Mouse (Mus musculus): ENCODE data around the gene E2f6. TPM values are rescaled to one million over a fixed set of nuclear protein-coding genes. Genes with fewer than 3 reads are reported as not detected.

Gene E2f6
- total and polyA plus RNA-seq, 3 experiments: 8.0 to 37.1 (median 27.8) TPM

- Histone ChIP-seq H3K9me3 (replicated peaks) (no peaks in the 10 kb centered on the region), H3K4me3 (ENCODE audit: low read depth, low read length) (no peak overlapping the region), H3K4me1 (ENCODE audit: insufficient read depth, low read depth, low read length) (no peaks in the 10 kb centered on the region; the same call in 1 of the 2 replicates), H3K27me3 (ENCODE audit: insufficient read depth, low read length) (no peaks in the 10 kb centered on the region), H3K36me3 (replicated peaks) (peaks cover 91% of the 10 kb centered on the region)
- DNase-seq (ENCODE audit: low spot score) (no peak), ATAC-seq (ENCODE audit: extremely low read depth, insufficient number of reproducible peaks, low FRiP score, poor library complexity, severe bottlenecking) (no peak)
- no peak for TF ChIP-seq CTCF (IDR thresholded peaks at IDR 0.05; ENCODE audit: low read depth, low read length)
- TF ChIP-seq GATA1 (IDR thresholded peaks at IDR 0.05; ENCODE audit: borderline replicate concordance, low read length): no peak
- TF ChIP-seq GATA2 (IDR thresholded peaks at IDR 0.05; ENCODE audit: borderline replicate concordance, low read depth, low read length): no peak
- no peak for TF ChIP-seq TAL1 (conservative IDR thresholded peaks at IDR 0.05; ENCODE audit: low read depth, low read length)
- no peak for TF ChIP-seq POLR2AphosphoS5 (IDR thresholded peaks at IDR 0.05; ENCODE audit: insufficient replicate concordance, low read depth, low read length)
Measured at GRCm38 (mm10) chr12:16818513-16818912, 7.8 kb downstream of the E2f6 start.

- Histone ChIP-seq H3K27me3 (ENCODE audit: insufficient read depth, low read length) (no peaks in the 10 kb centered on the region), H3K4me1 (ENCODE audit: insufficient read depth, low read depth, low read length) (no peaks in the 10 kb centered on the region; the same call in 1 of the 2 replicates), H3K36me3 (replicated peaks) (peaks cover 89% of the 10 kb centered on the region), H3K4me3 (ENCODE audit: low read depth, low read length) (no peak overlapping the region), H3K9me3 (replicated peaks) (no peaks in the 10 kb centered on the region)
- no peak for ATAC-seq (ENCODE audit: extremely low read depth, insufficient number of reproducible peaks, low FRiP score, poor library complexity, severe bottlenecking)
- TF ChIP-seq POLR2AphosphoS5 (IDR thresholded peaks at IDR 0.05; ENCODE audit: insufficient replicate concordance, low read depth, low read length) (no peak), GATA1 (IDR thresholded peaks at IDR 0.05; ENCODE audit: borderline replicate concordance, low read length) (no peak), GATA2 (IDR thresholded peaks at IDR 0.05; ENCODE audit: borderline replicate concordance, low read depth, low read length) (no peak), TAL1 (conservative IDR thresholded peaks at IDR 0.05; ENCODE audit: low read depth, low read length) (no peak), CTCF (IDR thresholded peaks at IDR 0.05; ENCODE audit: low read depth, low read length) (no peak)
- no peak for DNase-seq (ENCODE audit: low spot score)
Measured at GRCm38 (mm10) chr12:16820761-16821160, 10.0 kb downstream of the E2f6 start.

GRCm38 (mm10) chr12:16822181-16822734 is 11.5 kb downstream of the E2f6 start:
- DNase-seq (ENCODE audit: low spot score): no peak
- H3K4me3 ChIP-seq (ENCODE audit: low read depth, low read length): no peak overlapping the region
- no peaks in the 10 kb centered on the region for H3K9me3 ChIP-seq (replicated peaks)
- ATAC-seq (ENCODE audit: extremely low read depth, insufficient number of reproducible peaks, low FRiP score, poor library complexity, severe bottlenecking): no peak
- H3K27me3 ChIP-seq (ENCODE audit: insufficient read depth, low read length): no peaks in the 10 kb centered on the region
- no peaks in the 10 kb centered on the region for H3K4me1 ChIP-seq (ENCODE audit: insufficient read depth, low read depth, low read length)
- TF ChIP-seq GATA2 (IDR thresholded peaks at IDR 0.05; ENCODE audit: borderline replicate concordance, low read depth, low read length) (no peak), TAL1 (conservative IDR thresholded peaks at IDR 0.05; ENCODE audit: low read depth, low read length) (no peak), CTCF (IDR thresholded peaks at IDR 0.05; ENCODE audit: low read depth, low read length) (no peak), POLR2AphosphoS5 (IDR thresholded peaks at IDR 0.05; ENCODE audit: insufficient replicate concordance, low read depth, low read length) (no peak), GATA1 (IDR thresholded peaks at IDR 0.05; ENCODE audit: borderline replicate concordance, low read length) (no peak)
- H3K36me3 ChIP-seq (replicated peaks): peaks cover 78% of the 10 kb centered on the region

- H3K27me3 ChIP-seq (ENCODE audit: insufficient read depth, low read length): no peaks in the 10 kb centered on the region
- H3K9me3 ChIP-seq (replicated peaks): no peaks in the 10 kb centered on the region
- H3K4me1 ChIP-seq (ENCODE audit: insufficient read depth, low read depth, low read length): no peaks in the 10 kb centered on the region
- TF ChIP-seq GATA2 (IDR thresholded peaks at IDR 0.05; ENCODE audit: borderline replicate concordance, low read depth, low read length) (no peak), CTCF (IDR thresholded peaks at IDR 0.05; ENCODE audit: low read depth, low read length) (no peak), POLR2AphosphoS5 (IDR thresholded peaks at IDR 0.05; ENCODE audit: insufficient replicate concordance, low read depth, low read length) (no peak), TAL1 (conservative IDR thresholded peaks at IDR 0.05; ENCODE audit: low read depth, low read length) (no peak), GATA1 (IDR thresholded peaks at IDR 0.05; ENCODE audit: borderline replicate concordance, low read length) (no peak)
- peaks cover 66% of the 10 kb centered on the region for H3K36me3 ChIP-seq (replicated peaks)
- DNase-seq (ENCODE audit: low spot score) (no peak), ATAC-seq (ENCODE audit: extremely low read depth, insufficient number of reproducible peaks, low FRiP score, poor library complexity, severe bottlenecking) (no peak)
- no peak overlapping the region for H3K4me3 ChIP-seq (ENCODE audit: low read depth, low read length)
Measured at GRCm38 (mm10) chr12:16823701-16824100, 12.9 kb downstream of the E2f6 start.

- TF ChIP-seq TAL1 (conservative IDR thresholded peaks at IDR 0.05; ENCODE audit: low read depth, low read length): no peak
- no peak for TF ChIP-seq GATA1 (IDR thresholded peaks at IDR 0.05; ENCODE audit: borderline replicate concordance, low read length)
- no peak for TF ChIP-seq CTCF (IDR thresholded peaks at IDR 0.05; ENCODE audit: low read depth, low read length)
- no peak for TF ChIP-seq GATA2 (IDR thresholded peaks at IDR 0.05; ENCODE audit: borderline replicate concordance, low read depth, low read length)
- no peak for TF ChIP-seq POLR2AphosphoS5 (IDR thresholded peaks at IDR 0.05; ENCODE audit: insufficient replicate concordance, low read depth, low read length)
- no peak for ATAC-seq (ENCODE audit: extremely low read depth, insufficient number of reproducible peaks, low FRiP score, poor library complexity, severe bottlenecking)
- H3K27me3 ChIP-seq (ENCODE audit: insufficient read depth, low read length): no peaks in the 10 kb centered on the region
- H3K36me3 ChIP-seq (replicated peaks): peaks cover 22% of the 10 kb centered on the region
- DNase-seq (ENCODE audit: low spot score): no peak
- H3K4me3 ChIP-seq (ENCODE audit: low read depth, low read length): no peak overlapping the region
- no peaks in the 10 kb centered on the region for H3K4me1 ChIP-seq (ENCODE audit: insufficient read depth, low read depth, low read length)
- H3K9me3 ChIP-seq (replicated peaks): no peaks in the 10 kb centered on the region
Measured at GRCm38 (mm10) chr12:16828505-16828904, 17.7 kb downstream of the E2f6 start.

GRCm38 (mm10) chr12:16829785-16830184 is 19.0 kb downstream of the E2f6 start:
- H3K27me3 ChIP-seq (ENCODE audit: insufficient read depth, low read length): peaks cover under 1% of the 10 kb centered on the region; the same call in 1 of the 2 replicates
- TF ChIP-seq TAL1 (conservative IDR thresholded peaks at IDR 0.05; ENCODE audit: low read depth, low read length) (no peak), POLR2AphosphoS5 (IDR thresholded peaks at IDR 0.05; ENCODE audit: insufficient replicate concordance, low read depth, low read length) (no peak), CTCF (IDR thresholded peaks at IDR 0.05; ENCODE audit: low read depth, low read length) (no peak), GATA1 (IDR thresholded peaks at IDR 0.05; ENCODE audit: borderline replicate concordance, low read length) (no peak), GATA2 (IDR thresholded peaks at IDR 0.05; ENCODE audit: borderline replicate concordance, low read depth, low read length) (no peak)
- ATAC-seq (ENCODE audit: extremely low read depth, insufficient number of reproducible peaks, low FRiP score, poor library complexity, severe bottlenecking): no peak
- H3K36me3 ChIP-seq (replicated peaks): peaks cover 12% of the 10 kb centered on the region
- H3K4me1 ChIP-seq (ENCODE audit: insufficient read depth, low read depth, low read length): no peaks in the 10 kb centered on the region
- no peak overlapping the region for H3K4me3 ChIP-seq (ENCODE audit: low read depth, low read length)
- DNase-seq (ENCODE audit: low spot score): no peak
- H3K9me3 ChIP-seq (replicated peaks): no peaks in the 10 kb centered on the region

Data from G1E (cell line).